Mouse (Mus musculus) hindbrain, embryonic 11.5 days (tissue): ENCODE results near the gene Slc38a3. TPM values are rescaled to one million over a fixed set of nuclear protein-coding genes. Genes with fewer than 3 reads are reported as not detected.

Experiments
- ATAC-seq: fragments of 200-750 bp; cut with Nextera tagmentation; 2 replicates; pipeline ENCODE4 v1.8.0; 2017; ENCODE audit warnings: mild to moderate bottlenecking, moderate TSS enrichment, moderate library complexity; ENCODE audit not compliant: low FRiP score
- DNase-seq: peaks from one replicate; pipeline ENCODE4 v3.0.0-alpha.2; 2015; ENCODE audit warnings: low spot score
- H3K27ac ChIP-seq: fragments of 300-500 bp; sonication (generic); 2 replicates; pipeline ENCODE4 v1.5.1; 2014; ENCODE audit warnings: mild to moderate bottlenecking, low read depth, low read length
- H3K27me3 ChIP-seq: fragments of 300-500 bp; sonication (generic); 2 replicates; pipeline ENCODE4 v1.6.1; 2014; ENCODE audit warnings: mild to moderate bottlenecking, low read length, moderate library complexity, mixed read lengths; ENCODE audit not compliant: control insufficient read depth, insufficient read depth
- H3K36me3 ChIP-seq: fragments of 300-500 bp; sonication (generic); 2 replicates; pipeline ENCODE4 v1.6.1; 2014; ENCODE audit warnings: mild to moderate bottlenecking, low read length, moderate library complexity, mixed read lengths; ENCODE audit not compliant: control insufficient read depth, insufficient read depth
- H3K4me1 ChIP-seq: fragments of 300-500 bp; sonication (generic); replicated peaks from 2 replicates; pipeline ENCODE4 v1.6.1; 2014; ENCODE audit warnings: low read length, mixed read lengths; ENCODE audit not compliant: control insufficient read depth, insufficient read depth
- H3K4me2 ChIP-seq: fragments of 300-500 bp; sonication (generic); replicated peaks from 2 replicates; pipeline ENCODE4 v1.6.1; 2014; ENCODE audit warnings: mild to moderate bottlenecking, low read depth, low read length
- H3K4me3 ChIP-seq: fragments of 300-500 bp; sonication (generic); 2 replicates; pipeline ENCODE4 v1.5.1; 2014; ENCODE audit warnings: low read depth, low read length
- H3K9ac ChIP-seq: fragments of 300-500 bp; sonication (generic); 2 replicates; pipeline ENCODE4 v1.6.1; 2014; ENCODE audit warnings: low read depth, low read length
- H3K9me3 ChIP-seq: fragments of 300-500 bp; sonication (generic); 2 replicates; pipeline ENCODE4 v1.6.1; 2016; ENCODE audit warnings: low read length; ENCODE audit not compliant: control insufficient read depth
- WGBS: fragments of 180-500 bp; shearing (Covaris S2); extraction: QIAGEN DNeasy Blood & Tissue Kit; methylation state at CpG from one replicate; pipeline ENCODE4 v1.1.7; 2014; 5-methylcytosine and 5-hydroxymethylcytosine counted together
- polyA plus RNA-seq: library from polyadenylated mRNA; unstranded; fragments of >200 nt; fragmentation: Nextera tagmentation; extraction: Ambion mirVana; gene quantifications from 2 replicates; pipeline ENCODE4 v1.2.1, GENCODE M21; 2014

The Slc38a3 gene
- polyA plus RNA-seq, 1 experiment from 2014 or later = 9.8 TPM

DNA sequence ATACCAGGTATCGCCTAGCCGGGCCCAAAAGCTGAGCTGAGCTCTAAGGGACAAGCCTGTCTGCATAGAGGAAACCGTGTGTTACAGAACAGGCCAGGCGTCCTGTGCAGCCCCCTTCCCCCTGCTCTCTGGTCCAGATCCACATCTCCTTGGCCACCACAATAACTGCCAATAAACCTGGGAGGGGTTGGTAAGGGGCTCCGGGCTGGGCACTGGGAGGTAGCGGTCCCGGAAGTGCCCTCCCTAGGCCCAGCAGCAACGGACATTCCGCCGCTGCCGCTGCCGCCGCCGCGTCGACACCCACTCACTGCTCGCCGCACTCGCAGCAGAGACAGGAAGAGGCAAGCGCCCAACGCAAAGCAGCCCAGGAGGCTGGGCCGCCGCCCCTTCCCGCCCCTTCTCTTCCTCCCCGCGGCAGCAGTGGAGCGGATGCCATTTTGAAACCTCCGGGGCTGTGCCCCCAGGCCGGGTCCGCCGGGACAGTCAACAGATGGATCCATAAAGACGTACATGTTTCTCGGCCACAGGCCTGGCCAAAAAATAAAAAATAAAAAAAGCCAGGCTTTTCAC, 36.2 kb downstream of the Slc38a3 start:
- H3K9ac ChIP-seq = peak overlapping the region; percentile 94
- H3K36me3 ChIP-seq = no peaks in the 10 kb centered on the region
- WGBS = 2% methylated on average over 27 of the region's 33 CpGs
- H3K27ac ChIP-seq = peak overlapping the region; percentile 99
- H3K4me3 ChIP-seq = peak overlapping the region; percentile 91
- no peaks in the 10 kb centered on the region for H3K27me3 ChIP-seq
- ATAC-seq = no peak
- H3K4me2 ChIP-seq = peak overlapping the region; percentile 87
- DNase-seq = peak; percentile 75
- peaks cover 45% of the 10 kb centered on the region for H3K4me1 ChIP-seq
- H3K9me3 ChIP-seq = no peaks in the 10 kb centered on the region

DNA sequence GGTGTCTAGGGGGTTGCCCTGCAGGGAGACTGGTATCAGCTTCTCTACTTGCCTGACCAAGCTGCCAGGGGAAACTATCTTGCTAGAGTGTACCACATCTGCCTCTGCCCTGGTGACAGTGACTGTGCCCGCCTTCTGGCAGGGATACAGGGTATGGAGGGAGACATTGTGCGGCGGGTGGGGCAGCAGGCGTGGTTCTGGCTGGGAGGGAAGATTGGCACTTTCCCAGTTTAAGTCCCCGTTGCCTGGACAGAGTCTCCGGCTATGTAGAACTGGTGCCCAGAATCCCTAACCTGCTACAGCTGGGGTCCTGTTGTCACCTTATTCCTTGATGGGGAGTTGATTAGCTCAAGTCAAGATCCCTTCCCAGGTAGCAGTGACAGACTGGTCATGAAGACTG, 36.9 kb downstream of the Slc38a3 start:
- Histone ChIP-seq H3K4me3 (peak overlapping the region; percentile 91), H3K27me3 (no peaks in the 10 kb centered on the region), H3K9me3 (no peaks in the 10 kb centered on the region), H3K4me1 (peaks cover 52% of the 10 kb centered on the region), H3K9ac (peak overlapping the region; percentile 94), H3K27ac (peak overlapping the region; percentile 99), H3K36me3 (no peaks in the 10 kb centered on the region), H3K4me2 (peak overlapping the region; percentile 87)
- ATAC-seq (no peak), DNase-seq (no peak)
- WGBS = 56% methylated on average over 6 of the region's 6 CpGs

- Histone ChIP-seq H3K27ac (peak overlapping the region; percentile 99), H3K9ac (peak overlapping the region; percentile 94), H3K4me3 (peak overlapping the region; percentile 91), H3K4me2 (peak overlapping the region; percentile 87), H3K4me1 (peaks cover 57% of the 10 kb centered on the region), H3K36me3 (no peaks in the 10 kb centered on the region), H3K9me3 (no peaks in the 10 kb centered on the region), H3K27me3 (no peaks in the 10 kb centered on the region)
- DNase-seq (no peak), ATAC-seq (no peak)
- 69% methylated on average over 8 of the region's 8 CpGs for WGBS
These were observed 37.5 kb downstream of the Slc38a3 start for GRCm38 (mm10) chr9:107631861-107632260.

DNA sequence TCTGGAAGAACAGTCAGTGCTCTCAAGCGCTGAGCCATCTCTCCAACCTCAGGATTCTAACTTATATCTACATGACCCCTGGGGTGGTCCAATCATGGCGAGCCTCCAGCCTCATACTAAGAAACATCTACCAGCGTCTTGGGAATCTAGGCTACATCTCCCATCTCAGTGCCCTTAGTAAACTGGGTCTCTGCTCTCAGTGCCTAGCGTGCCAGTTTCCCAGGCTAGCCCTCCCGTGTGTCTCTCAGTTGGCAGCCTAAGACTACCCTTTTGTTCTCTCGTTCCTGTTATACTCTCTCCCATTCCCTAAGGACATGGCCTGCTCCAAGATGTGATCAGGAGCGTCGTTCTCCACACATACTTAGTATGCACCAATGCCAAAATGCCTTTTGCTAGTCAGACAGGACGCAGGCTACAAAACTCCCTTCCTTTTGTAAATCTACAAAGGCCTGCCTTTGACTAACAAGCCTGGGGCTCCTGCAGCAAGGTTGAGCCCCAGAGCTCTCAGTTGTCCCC, 38.0 kb downstream of the Slc38a3 start:
- H3K27ac ChIP-seq = peak overlapping the region; percentile 99
- peak overlapping the region; percentile 87 for H3K4me2 ChIP-seq

DNA sequence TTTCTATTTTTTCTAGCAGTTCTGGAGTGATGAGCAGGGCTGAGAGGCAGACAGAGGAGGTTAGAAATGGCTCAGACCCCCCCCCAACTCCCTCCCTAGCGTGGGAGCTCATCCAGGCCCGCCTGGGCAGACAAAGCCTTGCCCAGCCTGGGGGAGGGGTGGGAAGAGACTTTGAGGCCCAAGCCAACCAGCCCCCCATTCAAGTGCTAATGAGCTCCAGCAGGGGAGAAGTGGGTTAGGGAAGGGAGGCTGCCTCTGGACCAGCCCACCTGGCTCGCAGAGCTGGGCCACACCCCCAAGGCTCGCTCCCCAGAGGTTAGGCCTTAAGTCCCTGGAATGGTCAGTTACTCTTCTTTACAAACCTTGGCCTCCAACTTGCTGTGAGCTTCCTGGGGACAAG, 38.8 kb downstream of the Slc38a3 start:
- H3K9ac ChIP-seq = peak overlapping the region; percentile 71
- H3K36me3 ChIP-seq = no peaks in the 10 kb centered on the region
- peak overlapping the region; percentile 51 for H3K4me2 ChIP-seq
- ATAC-seq (peak; percentile 57), DNase-seq (peak; percentile 89)
- H3K4me1 ChIP-seq = peaks cover 61% of the 10 kb centered on the region
- peak overlapping the region; percentile 25 for H3K4me3 ChIP-seq
- H3K27me3 ChIP-seq = no peaks in the 10 kb centered on the region
- H3K9me3 ChIP-seq = no peaks in the 10 kb centered on the region
- 0% methylated on average over 4 of the region's 4 CpGs for WGBS
- H3K27ac ChIP-seq = peak overlapping the region; percentile 99

More for the DNA sequence above, 38.0 kb downstream of the Slc38a3 start:
- Histone ChIP-seq H3K9ac (peak overlapping the region; percentile 94), H3K4me1 (peaks cover 59% of the 10 kb centered on the region), H3K27me3 (no peaks in the 10 kb centered on the region), H3K36me3 (no peaks in the 10 kb centered on the region), H3K9me3 (no peaks in the 10 kb centered on the region), H3K4me3 (peak overlapping the region; percentile 91)
- no peak for DNase-seq
- no peak for ATAC-seq
- WGBS = 39% methylated on average over 9 of the region's 9 CpGs

DNA sequence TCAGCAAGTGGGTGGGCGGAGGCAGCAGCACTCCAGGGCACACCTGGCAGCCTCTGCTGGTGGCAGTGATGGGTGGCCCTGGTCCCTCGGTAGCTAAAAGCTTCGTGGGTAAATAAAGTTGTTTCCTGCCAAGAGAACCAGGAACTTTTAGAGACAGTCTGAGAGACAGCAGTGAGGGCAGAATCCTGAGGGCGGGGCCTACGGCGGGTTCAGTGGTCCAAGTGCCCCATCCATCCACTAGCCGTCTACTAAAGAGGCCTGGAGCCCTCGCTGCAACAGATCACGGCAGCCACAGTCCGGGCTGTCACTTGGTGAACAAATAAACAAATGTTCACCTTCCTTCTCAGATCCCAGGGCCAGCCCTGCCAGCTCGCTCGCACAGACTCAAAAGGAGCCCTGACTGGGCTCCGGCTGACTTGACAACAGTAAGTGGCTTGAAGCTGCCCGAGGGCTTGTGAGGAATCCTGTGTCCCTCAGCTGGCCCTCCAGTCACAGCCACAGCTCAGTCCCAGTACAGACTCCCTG, 39.4 kb downstream of the Slc38a3 start:
- Histone ChIP-seq H3K36me3 (0 out of 2 replicates have a peak, but pooled peaks cover 2% of the 10 kb centered on the region), H3K4me3 (peak overlapping the region; percentile 25), H3K9me3 (no peaks in the 10 kb centered on the region), H3K27ac (peak overlapping the region; percentile 99), H3K27me3 (no peaks in the 10 kb centered on the region), H3K9ac (peak overlapping the region; percentile 71), H3K4me1 (peaks cover 59% of the 10 kb centered on the region), H3K4me2 (peak overlapping the region; percentile 51)
- DNase-seq (peak; percentile 69), ATAC-seq (peak; percentile 2; the same call in 1 of the 2 replicates)
- WGBS = 12% methylated on average over 14 of the region's 14 CpGs

DNA sequence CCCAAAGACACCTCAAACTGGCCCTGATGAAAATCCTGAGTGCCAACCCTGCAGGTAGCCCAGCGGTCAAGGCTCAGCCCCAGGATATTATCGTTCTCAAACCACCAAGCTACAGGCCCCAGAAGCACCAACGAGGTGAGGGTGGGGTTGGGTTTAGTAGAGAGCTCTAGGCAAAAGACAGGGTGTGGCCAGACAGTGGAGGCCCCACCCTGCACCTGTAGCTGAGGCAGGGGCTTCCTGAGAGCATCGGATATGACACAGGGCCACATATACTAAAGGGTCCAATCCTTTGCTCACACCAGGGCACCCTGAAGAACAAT, 40.0 kb downstream of the Slc38a3 start:
- H3K4me2 ChIP-seq = peak overlapping the region; percentile 51
- ATAC-seq (no peak), DNase-seq (no peak)
- WGBS = 37% methylated on average over 4 of the region's 4 CpGs
- H3K4me1 ChIP-seq = peaks cover 61% of the 10 kb centered on the region
- H3K36me3 ChIP-seq = 0 out of 2 replicates have a peak, but pooled peaks cover 4% of the 10 kb centered on the region
- H3K9ac ChIP-seq = peak overlapping the region; percentile 71
- H3K27ac ChIP-seq = peak overlapping the region; percentile 99
- no peaks in the 10 kb centered on the region for H3K9me3 ChIP-seq
- peak overlapping the region; percentile 10 for H3K4me3 ChIP-seq
- H3K27me3 ChIP-seq = no peaks in the 10 kb centered on the region

DNA sequence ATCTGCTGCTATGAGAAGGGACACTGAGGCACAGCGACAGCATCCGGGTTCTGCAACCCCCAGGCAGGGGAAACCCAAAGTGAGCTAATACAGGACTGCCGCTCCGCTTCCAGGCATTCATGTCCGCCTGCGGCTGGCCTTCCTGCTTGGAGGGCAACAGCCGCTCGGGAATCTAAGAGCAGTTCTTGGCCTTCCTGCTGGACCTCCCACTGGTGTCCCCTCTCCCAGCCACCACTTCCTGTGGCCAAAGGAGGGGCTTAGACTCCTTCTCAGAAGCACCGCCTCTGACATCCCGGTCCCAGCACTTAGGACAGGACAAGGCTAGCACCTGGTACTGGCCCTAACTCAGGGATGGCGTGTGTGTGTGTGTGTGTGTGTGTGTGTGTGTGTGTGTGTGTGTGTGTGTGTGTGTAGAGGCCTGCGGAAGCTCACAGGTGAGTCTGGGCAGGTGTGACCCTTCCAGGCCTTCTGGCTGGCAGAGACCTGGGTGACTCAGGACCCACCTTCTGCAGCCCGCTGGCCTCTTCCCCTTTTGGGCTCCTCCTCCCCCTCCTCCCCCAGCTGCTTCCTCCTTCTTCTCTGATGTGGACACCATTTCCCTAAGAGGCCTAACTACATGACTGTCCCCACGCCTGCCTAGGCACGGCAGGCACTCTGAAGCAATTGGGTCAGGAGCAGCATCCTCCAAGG, 40.5 kb downstream of the Slc38a3 start:
- H3K27ac ChIP-seq = peak overlapping the region; percentile 99
- peak overlapping the region; percentile 51 for H3K4me2 ChIP-seq
- peak overlapping the region; percentile 71 for H3K9ac ChIP-seq
- no peaks in the 10 kb centered on the region for H3K27me3 ChIP-seq
- ATAC-seq (no peak), DNase-seq (no peak)
- WGBS = 40% methylated on average over 15 of the region's 15 CpGs
- 0 out of 2 replicates have a peak, but pooled peaks cover 8% of the 10 kb centered on the region for H3K36me3 ChIP-seq
- H3K4me1 ChIP-seq = peaks cover 61% of the 10 kb centered on the region
- H3K4me3 ChIP-seq = no peak overlapping the region; the same call in 1 of the 2 replicates
- H3K9me3 ChIP-seq = no peaks in the 10 kb centered on the region
